Mouse (Mus musculus) limb, embryonic 11.5 days (tissue): Measurements from ENCODE around the gene Otop2. TPM values are rescaled to one million over a fixed set of nuclear protein-coding genes. Genes with fewer than 3 reads are reported as not detected.

Experiments
- ATAC-seq: fragments of 200-750 bp; cut with Nextera tagmentation; 2 replicates; pipeline ENCODE4 v1.8.0; 2017; ENCODE audit warnings: low read depth; ENCODE audit not compliant: insufficient number of reproducible peaks, low FRiP score, low TSS enrichment
- DNase-seq: peaks from one replicate; pipeline ENCODE4 v3.0.0-alpha.2; 2015; ENCODE audit warnings: low spot score
- H3K27ac ChIP-seq: fragments of 300-500 bp; sonication (generic); replicated peaks from 2 replicates; pipeline ENCODE4 v1.5.1; 2014; ENCODE audit warnings: low read depth, mild to moderate bottlenecking, low read length
- H3K27me3 ChIP-seq: fragments of 300-500 bp; sonication (generic); 2 replicates; pipeline ENCODE4 v1.6.1; 2014; ENCODE audit warnings: mild to moderate bottlenecking, low read length, mixed read lengths; ENCODE audit not compliant: control insufficient read depth, insufficient read depth
- H3K36me3 ChIP-seq: fragments of 300-500 bp; sonication (generic); 2 replicates; pipeline ENCODE4 v1.6.1; 2014; ENCODE audit warnings: mild to moderate bottlenecking, low read length, moderate library complexity, mixed read lengths; ENCODE audit not compliant: control insufficient read depth, insufficient read depth
- H3K4me1 ChIP-seq: fragments of 300-500 bp; sonication (generic); 2 replicates; pipeline ENCODE4 v1.6.1; 2014; ENCODE audit warnings: low read length, mixed read lengths; ENCODE audit not compliant: control insufficient read depth, insufficient read depth
- H3K4me2 ChIP-seq: fragments of 300-500 bp; sonication (generic); 2 replicates; pipeline ENCODE4 v1.6.1; 2014; ENCODE audit warnings: low read depth, mild to moderate bottlenecking, moderate library complexity; ENCODE audit not compliant: severe bottlenecking
- H3K4me3 ChIP-seq: fragments of 300-500 bp; sonication (generic); 2 replicates; pipeline ENCODE4 v1.5.1; 2014; ENCODE audit warnings: low read depth, low read length
- H3K9ac ChIP-seq: fragments of 300-500 bp; sonication (generic); 2 replicates; pipeline ENCODE4 v1.6.1; 2014; ENCODE audit warnings: mild to moderate bottlenecking, low read length
- H3K9me3 ChIP-seq: fragments of 300-500 bp; sonication (generic); 2 replicates; pipeline ENCODE4 v1.6.1; 2016; ENCODE audit warnings: low read length; ENCODE audit not compliant: control insufficient read depth
- WGBS: fragments of 180-500 bp; shearing (Covaris S2); extraction: QIAGEN DNeasy Blood & Tissue Kit; methylation state at CpG from one replicate; pipeline ENCODE4 v1.1.7; 2014; 5-methylcytosine and 5-hydroxymethylcytosine counted together
- polyA plus RNA-seq: library from polyadenylated mRNA; unstranded; fragments of >200 nt; fragmentation: Nextera tagmentation; extraction: Ambion mirVana; gene quantifications from 2 replicates; pipeline ENCODE4 v1.2.1, GENCODE M21; 2014

The Otop2 gene
- polyA plus RNA-seq: not detected in 2 replicates

DNA sequence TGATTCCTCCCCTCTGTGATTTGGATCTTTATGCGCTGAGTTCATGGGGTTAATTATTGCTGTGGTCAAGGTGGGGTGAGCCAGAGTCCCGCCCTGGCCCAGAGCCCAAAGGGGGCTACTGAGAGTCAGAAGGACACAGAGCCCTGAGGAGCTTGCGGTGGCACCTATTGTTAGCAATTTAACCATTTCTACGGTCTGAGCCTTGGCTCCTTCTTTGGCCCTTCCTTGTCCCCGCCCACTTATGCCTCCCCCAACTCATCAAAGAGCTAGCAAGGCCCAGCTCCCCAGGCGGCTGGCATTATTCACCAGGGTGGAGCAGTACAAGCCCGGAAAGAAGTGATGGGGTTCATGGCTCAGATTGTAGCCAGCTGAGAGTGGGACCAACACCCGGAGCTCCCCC lies at the start of gene Otop2:
Gene Otop2 (plus strand): TSS at position 301 of the 400 bp plus-strand sequence.
- no peak for ATAC-seq

DNA sequence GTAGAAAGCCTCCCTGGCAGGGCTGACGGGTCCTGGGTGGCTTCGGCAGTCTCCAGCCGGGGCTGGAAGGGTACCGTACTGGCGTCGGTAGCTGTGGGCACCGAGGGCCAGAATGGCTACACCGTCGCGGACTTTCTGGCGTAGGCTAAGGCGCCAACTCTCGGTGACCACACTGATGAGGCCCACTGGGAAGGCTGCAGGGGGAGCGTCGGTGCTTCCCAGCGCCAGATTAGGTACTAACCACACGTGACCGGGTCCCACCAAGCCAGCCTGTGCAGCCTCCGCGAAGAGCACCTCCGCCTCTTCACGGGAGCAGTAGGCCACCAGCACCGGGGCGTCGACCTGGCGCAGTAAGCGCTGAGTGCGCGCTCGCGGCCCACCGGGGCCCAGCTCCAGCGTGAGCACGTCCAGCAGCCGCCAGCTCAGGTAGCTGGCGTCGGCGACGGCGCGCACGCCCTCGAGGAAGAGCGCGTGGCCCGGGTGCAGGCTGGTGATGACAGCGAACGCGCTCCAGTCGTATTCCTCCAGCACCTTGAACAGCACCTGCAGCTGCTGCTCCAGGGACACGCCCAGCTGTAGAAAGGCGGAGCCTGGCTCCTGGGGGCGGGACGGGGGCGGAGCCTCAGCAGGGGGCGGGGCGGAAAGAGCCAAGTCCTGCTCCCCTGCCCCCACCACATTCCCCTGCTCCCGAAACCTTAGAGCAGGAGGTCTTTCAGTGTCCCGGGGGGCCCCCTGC lies 49.0 kb upstream of the Otop2 start:
- Histone ChIP-seq H3K36me3 (no peaks in the 10 kb centered on the region), H3K9ac (no peak overlapping the region), H3K9me3 (no peaks in the 10 kb centered on the region; the same call in 1 of the 2 replicates), H3K27ac (no peak overlapping the region), H3K4me1 (no peaks in the 10 kb centered on the region), H3K4me3 (no peak overlapping the region), H3K4me2 (peak overlapping the region; percentile 5; the same call in 1 of the 2 replicates), H3K27me3 (peaks cover 60% of the 10 kb centered on the region)
- ATAC-seq (no peak), DNase-seq (peak; percentile 67)
- 19% methylated on average over 59 of the region's 59 CpGs for WGBS

More for the DNA sequence above, at the start of gene Otop2:
- Histone ChIP-seq H3K9me3 (no peaks in the 10 kb centered on the region), H3K27me3 (no peaks in the 10 kb centered on the region), H3K36me3 (no peaks in the 10 kb centered on the region), H3K4me1 (no peaks in the 10 kb centered on the region), H3K4me3 (no peak within 1 kb of the TSS), H3K4me2 (no peak within 1 kb of the TSS), H3K9ac (no peak within 1 kb of the TSS), H3K27ac (no peak within 1 kb of the TSS)
- no peak for DNase-seq
- 12% methylated on average over 8 of the region's 8 CpGs for WGBS

DNA sequence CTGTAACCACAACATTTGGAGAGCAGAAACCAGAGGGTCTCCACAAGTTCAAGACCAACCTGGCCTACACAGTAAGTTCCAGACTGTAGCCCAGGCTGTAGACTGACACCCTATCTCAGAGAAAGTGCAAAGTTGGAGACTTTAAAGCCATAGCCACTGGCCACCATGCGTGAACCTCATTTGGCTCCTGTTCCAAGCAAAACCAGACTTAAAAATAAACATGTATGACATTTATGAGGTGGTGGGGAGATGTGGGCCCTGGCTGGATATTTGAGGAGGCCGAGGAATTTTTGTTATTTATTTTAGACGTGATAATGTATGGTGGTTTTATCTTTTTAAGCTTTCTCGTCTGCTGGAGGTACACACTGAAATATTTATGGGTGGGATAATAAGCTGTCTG lies 47.8 kb upstream of the Otop2 start:
- WGBS: 56% methylated on average over 4 of the region's 4 CpGs

DNA sequence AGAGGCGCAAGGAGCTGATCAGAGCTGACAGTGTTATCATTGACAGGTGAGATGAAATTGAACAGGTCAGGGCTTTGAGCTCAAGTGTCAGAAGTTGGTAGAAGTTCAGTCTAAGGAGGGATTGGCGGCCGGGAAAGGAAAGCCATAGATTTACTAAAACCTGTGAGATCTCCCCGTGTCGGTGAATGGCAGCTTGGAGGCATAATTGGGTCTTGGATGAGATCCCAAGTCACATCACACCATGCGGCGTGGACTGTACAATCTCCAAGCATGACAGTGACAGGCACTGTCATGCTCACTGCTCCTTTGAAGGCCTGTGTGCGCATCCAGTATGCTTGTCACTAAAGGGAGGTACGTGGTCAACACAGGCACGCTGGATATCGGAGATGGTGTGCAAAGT lies 44.0 kb upstream of the Otop2 start:
- Histone ChIP-seq H3K27me3 (peaks cover 80% of the 10 kb centered on the region), H3K4me2 (no peak overlapping the region), H3K9ac (no peak overlapping the region), H3K36me3 (no peaks in the 10 kb centered on the region), H3K4me3 (no peak overlapping the region), H3K4me1 (no peaks in the 10 kb centered on the region; the same call in 1 of the 2 replicates), H3K27ac (no peak overlapping the region), H3K9me3 (no peaks in the 10 kb centered on the region; the same call in 1 of the 2 replicates)
- WGBS: 82% methylated on average over 11 of the region's 11 CpGs
- no peak for DNase-seq
- no peak for ATAC-seq

More for the DNA sequence above, 47.8 kb upstream of the Otop2 start:
- H3K27ac ChIP-seq: no peak overlapping the region
- H3K9me3 ChIP-seq: no peaks in the 10 kb centered on the region; the same call in 1 of the 2 replicates
- DNase-seq: no peak
- H3K27me3 ChIP-seq: peaks cover 60% of the 10 kb centered on the region
- H3K9ac ChIP-seq: no peak overlapping the region
- H3K4me1 ChIP-seq: no peaks in the 10 kb centered on the region
- no peak overlapping the region for H3K4me2 ChIP-seq
- ATAC-seq: no peak
- no peaks in the 10 kb centered on the region for H3K36me3 ChIP-seq
- H3K4me3 ChIP-seq: no peak overlapping the region

DNA sequence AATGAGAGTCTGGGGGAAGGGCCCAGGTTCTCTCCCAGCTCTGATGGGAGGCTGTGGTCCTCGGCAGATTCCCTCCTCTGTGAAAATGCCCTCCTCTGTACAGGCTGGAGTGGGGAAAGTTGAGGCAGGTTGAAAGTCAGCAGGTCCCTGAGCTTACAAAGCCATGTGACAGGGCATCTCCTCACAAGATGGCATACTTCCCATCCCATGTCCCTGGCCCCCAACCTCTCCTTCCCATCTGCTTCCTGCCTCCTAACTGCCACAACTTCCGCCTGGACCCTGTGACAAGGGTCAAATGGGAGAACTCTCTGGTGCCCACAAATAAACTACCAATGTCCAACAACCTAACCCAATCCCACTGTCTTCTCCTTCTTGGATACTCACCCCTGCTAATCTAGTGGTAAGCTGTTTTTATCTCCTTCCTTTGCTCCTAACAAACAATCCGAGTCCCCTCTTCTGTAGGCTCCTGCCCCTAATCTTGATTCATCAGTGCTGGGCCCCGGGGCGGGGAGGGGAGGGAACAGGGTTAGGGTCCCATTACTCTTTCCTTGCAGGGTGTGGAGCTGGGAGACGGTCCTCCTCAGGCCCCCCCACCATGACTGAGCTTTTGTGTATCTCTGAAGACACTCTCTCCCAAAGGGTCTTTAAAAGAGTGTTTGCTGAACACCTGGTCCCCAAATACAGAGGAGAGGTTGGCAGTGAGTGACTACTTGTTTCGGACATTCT lies 42.7 kb upstream of the Otop2 start:
- WGBS: 68% methylated on average over 7 of the region's 7 CpGs
- no peaks in the 10 kb centered on the region; the same call in 1 of the 2 replicates for H3K4me1 ChIP-seq
- H3K27me3 ChIP-seq: peaks cover 75% of the 10 kb centered on the region
- DNase-seq (no peak), ATAC-seq (no peak)
- H3K36me3 ChIP-seq: 0 out of 2 replicates have a peak, but pooled peaks cover 2% of the 10 kb centered on the region
- no peak overlapping the region for H3K4me3 ChIP-seq
- H3K9ac ChIP-seq: no peak overlapping the region
- H3K9me3 ChIP-seq: no peaks in the 10 kb centered on the region
- no peak overlapping the region for H3K4me2 ChIP-seq
- H3K27ac ChIP-seq: no peak overlapping the region

DNA sequence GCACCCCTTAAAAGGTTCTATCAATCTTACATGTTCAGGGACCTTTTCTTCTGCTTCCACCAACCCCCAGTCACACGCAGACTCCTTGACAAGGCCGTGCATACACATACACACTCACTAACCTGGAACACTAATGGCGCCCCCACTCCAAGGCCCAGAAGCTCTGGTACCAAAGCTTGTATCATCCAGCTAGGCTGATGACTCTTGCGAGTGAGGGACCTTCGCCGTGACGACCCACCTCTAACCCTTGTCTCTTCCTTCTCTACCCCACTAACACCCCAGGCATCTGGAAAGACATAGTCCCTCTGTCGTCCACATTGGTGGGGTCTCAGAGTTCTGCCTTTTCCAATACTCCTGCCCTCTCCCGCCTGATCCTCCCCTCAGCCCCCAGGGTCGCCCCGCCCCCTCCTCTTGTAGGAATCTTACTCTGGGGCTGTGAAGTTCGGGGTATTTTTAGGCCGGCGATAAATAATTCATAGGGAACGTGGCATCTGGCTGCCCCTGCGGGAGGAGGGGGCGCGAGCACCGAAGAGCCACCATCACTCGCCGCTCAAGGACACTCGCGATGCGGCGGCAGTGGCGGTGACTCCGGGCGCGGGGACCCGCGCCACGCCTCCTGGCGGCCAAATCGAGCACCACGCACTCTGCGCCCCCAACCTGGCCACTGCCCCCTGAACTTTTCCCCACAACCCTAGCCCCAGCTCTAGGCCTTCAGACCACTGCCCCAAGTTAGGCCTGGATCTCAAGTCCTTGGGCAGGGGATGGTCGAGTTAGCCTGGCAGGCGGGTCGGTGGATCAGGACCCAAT lies 41.9 kb upstream of the Otop2 start:
- H3K27me3 ChIP-seq: peaks cover 73% of the 10 kb centered on the region
- no peaks in the 10 kb centered on the region for H3K9me3 ChIP-seq
- DNase-seq: peak; percentile 68
- peak overlapping the region; percentile 21 for H3K4me3 ChIP-seq
- 0 out of 2 replicates have a peak, but pooled peaks cover 2% of the 10 kb centered on the region for H3K36me3 ChIP-seq
- 6% methylated on average over 39 of the region's 39 CpGs for WGBS
- peak overlapping the region; percentile 42 for H3K4me2 ChIP-seq
- ATAC-seq: no peak
- peaks cover under 1% of the 10 kb centered on the region; the same call in 1 of the 2 replicates for H3K4me1 ChIP-seq
- no peak overlapping the region for H3K27ac ChIP-seq
- no peak overlapping the region for H3K9ac ChIP-seq

DNA sequence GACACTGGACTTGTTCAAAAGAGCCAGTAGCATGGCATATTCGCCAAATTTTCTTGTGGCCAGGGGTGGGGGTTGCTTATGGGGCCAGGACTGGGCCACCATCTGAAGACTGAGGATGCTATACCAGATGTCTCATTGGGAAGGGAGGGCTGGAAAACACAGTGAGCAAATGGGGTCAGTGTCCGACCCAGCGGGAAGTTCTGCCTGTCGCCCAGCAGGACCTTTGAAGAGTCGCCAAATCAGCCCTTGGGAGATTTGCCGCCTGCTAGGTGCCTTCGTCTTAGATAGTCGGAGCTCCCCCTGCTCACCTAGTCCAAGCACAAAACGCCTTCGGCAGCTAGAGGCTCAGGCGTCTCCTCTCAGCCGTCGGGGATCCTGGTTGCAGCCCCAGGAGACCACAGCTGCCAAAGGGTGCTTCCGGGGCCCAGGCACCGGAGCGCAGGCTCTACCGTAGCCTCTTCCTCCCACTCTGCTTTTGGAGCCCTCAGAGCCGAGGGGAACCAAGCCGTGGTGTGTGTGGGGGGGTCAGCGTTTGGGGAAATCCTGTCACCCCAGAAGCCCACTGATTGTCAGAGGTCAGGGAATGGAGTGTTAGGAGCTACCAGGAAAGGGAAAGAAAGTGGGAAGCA lies 41.1 kb upstream of the Otop2 start:
- Histone ChIP-seq H3K4me2 (peak overlapping the region; percentile 69), H3K9ac (no peak overlapping the region), H3K36me3 (0 out of 2 replicates have a peak, but pooled peaks cover 2% of the 10 kb centered on the region), H3K4me3 (no peak overlapping the region), H3K9me3 (no peaks in the 10 kb centered on the region), H3K27me3 (peaks cover 66% of the 10 kb centered on the region), H3K27ac (no peak overlapping the region), H3K4me1 (peaks cover 2% of the 10 kb centered on the region; the same call in 1 of the 2 replicates)
- no peak for DNase-seq
- 3% methylated on average over 20 of the region's 20 CpGs for WGBS
- no peak for ATAC-seq
